Mouse (Mus musculus) forelimb bud, embryonic 11.5 days (tissue): Measurements from ENCODE around the gene Eif4a2.
A peak's percentile ranks its signal among the peaks of the same experiment; 100 is the strongest.

Source experiments
- DNase-seq: peaks from one replicate; pipeline ENCODE4 v3.0.0-alpha.2; 2012; ENCODE audit warnings: low read depth, low spot score

Gene Eif4a2

DNA sequence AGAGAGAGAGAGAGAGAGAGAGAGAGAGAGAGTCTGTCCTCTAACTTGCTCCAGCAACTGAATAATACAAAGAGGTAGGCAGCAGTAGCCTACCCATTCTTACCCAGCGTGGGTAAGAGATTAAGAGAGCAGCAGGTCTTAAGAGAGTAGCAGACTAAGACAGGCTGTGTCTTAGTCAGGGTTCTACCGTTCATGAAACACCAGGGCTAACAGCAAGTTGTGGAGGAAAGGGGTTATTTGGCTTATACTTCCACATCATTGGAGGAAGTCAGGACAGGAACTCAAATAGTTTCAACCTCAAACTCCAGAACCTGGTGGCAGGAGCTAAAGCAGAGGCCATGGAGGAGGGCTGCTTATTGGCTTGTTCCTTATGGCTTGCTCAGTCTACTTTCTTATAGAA lies 3.4 kb upstream of the Eif4a2 start:
- no peak for DNase-seq

DNA sequence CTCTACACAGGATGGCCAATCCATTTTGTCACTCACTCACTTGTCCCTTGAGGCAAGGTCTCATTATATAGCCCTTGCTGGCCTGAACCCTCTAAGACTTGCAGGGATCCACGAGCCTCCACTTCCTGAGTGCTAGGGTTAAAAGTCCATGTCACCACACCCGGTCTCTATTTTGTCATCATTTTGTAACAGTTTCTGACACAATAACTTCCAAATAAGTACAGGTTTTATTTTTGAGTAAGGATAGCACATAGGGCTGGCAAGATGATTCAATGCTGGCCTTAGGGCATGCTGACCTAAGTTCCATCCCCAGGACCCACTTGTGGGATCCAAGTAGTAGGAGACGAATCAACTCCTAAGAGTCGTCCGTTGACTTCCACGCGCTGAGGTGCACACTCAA lies 1.1 kb upstream of the Eif4a2 start:
- no peak for DNase-seq

DNA sequence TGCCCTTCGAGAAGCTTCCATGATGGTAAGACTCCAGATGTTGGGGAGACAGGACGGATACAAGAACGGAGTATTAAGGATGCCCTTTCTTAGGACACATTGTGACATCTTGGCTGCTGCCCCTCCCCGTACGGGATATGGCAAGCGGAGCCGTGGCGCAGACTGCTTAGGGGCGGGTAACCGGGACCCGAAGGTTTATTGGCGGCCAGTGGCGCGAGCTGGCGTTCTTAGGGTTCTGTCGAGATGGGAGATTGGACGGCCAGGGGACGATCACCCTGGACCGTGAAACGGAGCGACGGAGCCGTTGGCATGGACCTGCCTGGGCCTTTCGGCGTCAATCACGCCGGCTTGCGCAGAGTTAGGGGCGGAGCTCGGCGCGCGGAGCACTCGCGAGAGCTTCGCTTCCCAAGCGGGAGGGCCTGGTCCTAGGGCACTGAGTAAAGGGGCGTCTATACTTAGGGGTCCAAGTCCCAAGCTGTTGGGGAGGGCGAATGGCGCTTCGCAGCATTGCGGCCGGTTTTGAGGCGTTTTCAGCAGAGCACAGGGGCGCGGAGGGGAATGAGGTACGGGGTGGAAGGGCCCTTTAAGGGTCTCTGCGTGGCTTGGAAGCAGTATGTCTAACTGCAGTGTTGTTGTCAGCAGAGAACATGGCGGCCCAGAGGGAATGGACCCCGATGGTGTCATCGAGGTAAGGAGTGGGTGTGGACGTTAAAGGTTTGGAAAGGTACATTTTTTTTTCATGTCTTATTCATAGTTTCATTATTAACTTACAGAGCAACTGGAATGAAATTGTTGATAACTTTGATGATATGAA lies 909 bp downstream of the Eif4a2 start:
- DNase-seq, result peak; percentile 80

DNA sequence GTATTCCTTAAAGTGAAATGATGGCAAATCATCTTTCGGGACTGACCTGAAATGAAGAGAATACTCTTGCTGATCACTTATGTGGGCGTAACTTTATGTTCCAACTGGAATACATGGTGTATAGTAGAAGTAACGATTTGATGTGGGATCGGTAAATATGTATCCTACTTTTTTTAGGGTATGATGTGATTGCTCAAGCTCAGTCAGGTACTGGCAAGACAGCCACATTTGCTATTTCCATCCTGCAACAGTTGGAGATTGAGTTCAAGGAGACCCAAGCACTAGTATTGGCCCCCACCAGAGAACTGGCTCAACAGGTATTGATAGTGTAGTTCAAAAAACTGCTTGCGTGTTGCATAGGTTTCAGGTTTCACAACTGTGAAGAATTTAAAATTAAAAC lies 1.7 kb downstream of the Eif4a2 start:
- DNase-seq, result no peak

DNA sequence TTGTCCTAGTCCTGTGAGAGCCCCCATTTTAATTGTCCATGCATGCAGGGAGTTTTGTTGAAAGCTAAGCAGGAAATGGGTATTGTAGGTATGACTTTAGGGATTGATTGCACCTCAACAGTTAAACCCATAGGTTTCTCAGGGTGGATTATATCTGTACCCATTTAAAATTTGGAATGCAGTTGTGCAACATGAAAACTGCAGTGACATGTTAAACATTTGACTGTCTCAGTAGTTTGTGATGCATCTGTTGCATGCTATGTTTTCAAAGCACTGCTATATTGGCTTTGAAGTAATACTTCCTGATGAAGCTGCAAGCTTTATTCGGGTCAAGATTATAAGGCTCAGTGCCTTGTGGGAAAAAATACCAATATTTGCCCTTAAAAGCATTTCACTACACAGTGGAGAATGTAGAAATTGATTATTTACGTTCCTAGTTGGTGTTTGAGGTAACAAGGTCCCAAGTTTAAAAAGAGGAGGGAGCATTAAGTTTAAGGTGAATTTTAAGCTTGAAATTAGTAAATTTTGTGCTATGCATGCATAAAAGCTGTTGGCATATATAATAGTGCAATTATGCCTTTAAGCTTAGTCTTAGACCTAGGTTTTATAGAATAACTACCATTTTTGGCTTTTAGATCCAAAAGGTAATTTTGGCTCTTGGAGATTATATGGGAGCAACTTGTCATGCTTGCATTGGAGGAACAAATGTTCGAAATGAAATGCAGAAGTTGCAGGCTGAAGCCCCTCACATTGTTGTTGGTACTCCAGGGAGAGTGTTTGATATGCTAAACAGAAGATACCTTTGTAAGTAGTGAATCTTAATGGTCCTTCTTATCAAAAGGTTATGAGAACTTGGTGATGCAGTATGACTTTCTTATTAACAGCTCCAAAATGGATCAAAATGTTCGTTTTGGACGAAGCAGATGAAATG lies 2.4 kb downstream of the Eif4a2 start:
- DNase-seq, result no peak

DNA sequence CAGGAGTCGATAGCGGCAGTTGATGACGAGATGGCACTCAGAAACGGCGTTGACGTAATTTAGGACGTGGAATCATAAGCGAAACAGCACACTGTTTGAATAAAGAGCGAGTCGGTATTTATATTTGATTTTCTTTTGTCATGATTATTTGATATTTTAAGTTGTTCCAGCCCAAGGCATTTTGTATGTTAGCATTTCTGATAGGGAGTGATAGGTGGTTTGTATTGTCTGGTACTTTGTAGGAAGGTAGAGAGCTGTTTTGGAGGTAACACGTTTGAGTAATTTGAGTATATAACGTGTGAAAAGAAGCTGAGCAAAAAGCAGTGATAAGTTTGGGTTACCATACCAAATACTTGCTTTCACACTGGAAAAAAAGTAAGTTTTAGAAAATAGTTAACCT lies 5.1 kb downstream of the Eif4a2 start:
- no peak for DNase-seq

DNA sequence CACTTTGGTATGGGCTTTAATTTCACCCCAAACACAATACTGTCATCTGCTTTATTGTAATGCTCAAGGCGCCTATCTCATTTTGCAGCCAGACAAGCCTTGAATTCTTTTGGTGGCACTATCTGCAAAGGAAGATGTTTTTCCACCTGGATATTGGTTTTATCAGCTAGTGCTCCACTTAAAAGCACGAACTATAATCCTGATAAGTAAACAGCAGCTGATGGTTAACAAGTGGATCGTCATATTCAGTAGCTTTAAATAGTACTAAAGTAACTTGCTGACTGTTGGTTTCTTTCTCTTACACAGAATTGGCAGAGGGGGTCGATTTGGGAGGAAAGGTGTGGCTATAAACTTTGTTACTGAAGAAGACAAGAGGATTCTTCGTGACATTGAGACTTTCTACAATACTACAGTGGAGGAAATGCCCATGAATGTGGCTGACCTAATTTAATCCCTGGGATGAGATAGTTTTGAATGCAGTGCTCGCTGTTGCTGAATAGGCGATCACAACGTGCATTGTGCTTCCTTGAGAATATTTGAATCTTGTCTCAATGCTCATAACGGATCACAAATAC lies 5.7 kb downstream of the Eif4a2 start:
- no peak for DNase-seq

DNA sequence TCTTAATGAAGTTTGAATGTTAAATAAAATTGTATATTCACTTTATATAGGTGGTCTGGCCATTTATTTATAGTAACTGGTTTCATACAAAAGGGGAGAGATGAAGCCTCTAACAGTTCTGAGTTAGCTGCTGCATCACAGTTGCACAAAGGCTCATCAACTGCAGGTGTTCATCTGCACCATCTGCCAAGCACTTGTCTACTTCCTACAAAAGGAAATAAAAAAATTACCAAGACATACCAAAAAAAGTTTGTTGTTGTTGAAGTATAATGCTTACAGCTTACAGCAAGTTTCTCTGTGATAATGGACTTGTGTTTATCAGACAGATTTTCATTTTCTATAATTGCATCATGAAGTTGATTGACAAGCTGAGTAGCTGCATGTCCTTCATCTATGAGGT lies 6.7 kb downstream of the Eif4a2 start:
- no peak for DNase-seq

DNA sequence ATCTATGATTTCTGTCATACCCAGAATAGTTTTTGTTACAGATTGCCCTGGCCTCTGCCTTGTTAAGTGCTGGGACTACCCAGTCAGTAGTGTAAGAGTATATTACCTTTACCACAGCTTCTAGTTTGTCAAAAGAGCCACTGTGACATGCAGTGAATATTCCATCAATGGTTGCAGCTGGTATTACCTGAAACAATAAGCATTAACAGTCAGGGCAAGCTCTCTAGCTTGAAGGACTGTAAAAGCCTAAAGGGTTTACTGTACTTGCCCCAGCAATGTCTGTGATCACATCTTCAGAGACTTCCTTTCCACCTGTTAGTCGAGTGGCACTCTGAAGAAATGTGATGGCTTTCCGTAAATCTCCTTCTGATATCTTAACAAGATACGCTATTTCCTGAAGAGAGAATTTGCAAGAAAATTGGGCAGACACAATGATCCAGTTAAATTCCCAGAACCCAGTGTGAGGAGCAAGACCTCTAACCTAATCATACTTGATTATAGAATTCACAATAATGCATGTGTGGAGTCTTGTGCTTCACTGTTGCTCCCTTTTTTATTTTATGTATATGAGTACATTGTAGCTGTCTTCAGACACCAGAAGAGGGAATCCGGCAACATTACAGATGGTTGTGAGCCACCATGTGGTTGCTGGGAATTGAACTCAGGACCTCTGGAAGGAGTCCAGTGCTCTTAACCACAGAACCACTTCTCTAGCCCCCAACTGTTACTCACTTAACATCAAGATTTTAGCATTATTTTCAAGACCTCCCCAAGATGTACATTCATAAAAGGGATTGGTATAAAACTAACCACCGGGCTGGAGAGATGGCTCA lies 7.3 kb downstream of the Eif4a2 start:
- DNase-seq, result peak; percentile 31

DNA sequence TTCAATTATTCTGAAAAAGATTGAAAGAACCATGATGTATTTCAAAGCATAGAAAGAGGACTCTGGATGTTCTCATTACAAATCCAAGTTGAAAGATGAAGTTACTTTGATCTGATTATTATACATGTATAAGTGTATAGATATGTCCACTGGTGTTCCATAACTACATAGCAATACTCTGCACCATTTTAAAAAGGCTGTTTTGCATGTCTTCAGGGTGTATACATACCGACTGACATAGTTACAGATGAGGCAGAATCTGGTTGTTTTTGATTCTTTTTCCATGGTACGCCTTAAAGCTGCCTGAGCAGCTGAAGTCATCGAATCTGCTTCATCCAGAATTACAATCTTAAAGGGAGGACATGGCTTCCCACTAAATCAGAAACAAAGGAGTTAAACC lies 8.2 kb downstream of the Eif4a2 start:
- no peak for DNase-seq

DNA sequence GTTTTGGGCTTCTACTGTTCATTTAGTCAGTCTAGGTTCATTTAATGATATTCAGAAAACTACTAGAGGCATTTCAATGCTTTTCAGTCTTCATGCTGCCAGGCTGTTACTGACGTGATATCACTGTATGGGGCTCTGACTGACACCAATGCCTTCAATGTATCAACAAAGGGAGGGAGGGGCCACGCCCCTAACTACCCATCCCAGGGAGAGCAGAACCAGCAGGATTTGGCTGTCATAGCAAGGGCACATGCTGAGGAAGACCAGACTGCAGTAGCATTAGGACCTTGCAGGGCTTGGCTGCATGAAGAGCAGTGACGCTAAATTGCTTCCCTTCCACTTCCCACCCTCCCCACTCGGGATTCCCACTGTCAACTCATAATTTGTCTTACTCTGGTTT lies 9.9 kb downstream of the Eif4a2 start:
- DNase-seq, result no peak

DNA sequence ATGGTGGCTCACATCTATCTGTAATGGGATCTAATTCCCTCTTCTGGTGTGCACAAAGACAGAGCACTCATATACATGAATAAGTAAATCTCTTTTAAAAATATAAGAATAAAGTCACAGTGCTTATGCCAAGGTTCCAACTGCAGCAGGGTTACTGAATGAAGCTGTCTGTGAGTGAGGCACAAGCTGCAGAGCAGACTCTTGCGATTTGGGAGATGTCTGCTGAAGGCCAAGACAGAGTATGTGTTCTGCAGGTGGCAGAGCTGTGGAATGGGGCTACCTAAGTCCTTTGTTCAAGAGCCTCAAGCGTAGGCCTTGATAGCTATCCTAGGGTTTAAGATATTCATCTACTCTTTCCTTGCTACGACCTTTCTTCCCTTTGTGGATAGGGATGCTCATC lies 15.2 kb downstream of the Eif4a2 start:
- DNase-seq, result no peak

DNA sequence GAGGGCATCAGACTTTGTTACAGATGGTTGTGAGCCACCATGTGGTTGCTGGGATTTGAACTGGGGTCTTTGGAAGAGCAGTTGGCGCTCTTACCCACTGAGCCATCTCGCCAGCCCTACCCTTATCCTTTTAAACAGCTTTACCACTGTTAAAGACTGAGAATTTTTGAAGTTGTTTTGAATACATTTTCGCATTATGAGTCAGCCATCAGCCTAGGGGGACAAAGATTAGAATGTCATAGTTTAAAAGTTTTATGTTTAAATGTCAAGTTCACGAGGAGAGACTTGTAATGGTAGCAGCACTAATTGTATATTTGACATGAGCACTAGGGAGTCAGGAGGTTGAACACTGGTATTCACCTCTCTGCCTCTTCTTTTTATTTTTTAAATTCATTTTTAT lies 15.9 kb downstream of the Eif4a2 start:
- DNase-seq, result no peak

DNA sequence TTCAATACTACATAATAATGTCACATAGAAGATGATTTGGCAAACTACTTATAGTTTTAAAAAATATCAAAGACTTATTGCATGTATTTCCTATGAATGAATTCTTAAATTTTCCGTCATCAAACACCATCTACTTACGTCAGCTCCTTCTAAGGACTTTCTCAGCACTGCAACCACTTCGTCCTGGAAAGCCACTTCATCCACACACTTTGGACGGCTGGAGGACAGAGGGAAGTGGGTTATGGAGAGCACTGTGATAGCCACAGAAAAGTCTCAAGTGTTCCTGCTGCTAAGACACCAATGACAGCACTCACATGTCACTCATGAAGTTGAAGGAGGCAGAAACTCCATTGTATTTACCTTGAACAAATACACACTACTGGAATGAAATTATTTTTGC lies 17.2 kb downstream of the Eif4a2 start:
- no peak for DNase-seq

DNA sequence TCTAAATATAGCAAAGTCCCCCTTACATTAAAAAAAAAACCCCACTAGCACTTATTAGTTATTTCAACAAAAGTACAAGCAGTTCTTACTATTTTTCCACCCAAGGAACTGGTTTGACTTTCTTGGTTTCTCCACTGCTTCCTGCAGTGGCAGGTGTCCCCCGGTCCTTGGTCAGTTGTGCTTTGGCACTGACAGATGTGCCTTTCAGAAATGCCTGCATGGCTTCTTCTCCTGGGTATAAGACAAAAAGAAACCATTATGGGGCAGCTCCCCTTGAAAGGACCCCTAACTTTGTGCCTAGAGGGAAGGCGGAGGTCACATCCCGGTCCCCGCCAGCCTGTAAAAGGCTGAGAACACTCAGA lies 20.0 kb downstream of the Eif4a2 start:
- DNase-seq, result no peak

DNA sequence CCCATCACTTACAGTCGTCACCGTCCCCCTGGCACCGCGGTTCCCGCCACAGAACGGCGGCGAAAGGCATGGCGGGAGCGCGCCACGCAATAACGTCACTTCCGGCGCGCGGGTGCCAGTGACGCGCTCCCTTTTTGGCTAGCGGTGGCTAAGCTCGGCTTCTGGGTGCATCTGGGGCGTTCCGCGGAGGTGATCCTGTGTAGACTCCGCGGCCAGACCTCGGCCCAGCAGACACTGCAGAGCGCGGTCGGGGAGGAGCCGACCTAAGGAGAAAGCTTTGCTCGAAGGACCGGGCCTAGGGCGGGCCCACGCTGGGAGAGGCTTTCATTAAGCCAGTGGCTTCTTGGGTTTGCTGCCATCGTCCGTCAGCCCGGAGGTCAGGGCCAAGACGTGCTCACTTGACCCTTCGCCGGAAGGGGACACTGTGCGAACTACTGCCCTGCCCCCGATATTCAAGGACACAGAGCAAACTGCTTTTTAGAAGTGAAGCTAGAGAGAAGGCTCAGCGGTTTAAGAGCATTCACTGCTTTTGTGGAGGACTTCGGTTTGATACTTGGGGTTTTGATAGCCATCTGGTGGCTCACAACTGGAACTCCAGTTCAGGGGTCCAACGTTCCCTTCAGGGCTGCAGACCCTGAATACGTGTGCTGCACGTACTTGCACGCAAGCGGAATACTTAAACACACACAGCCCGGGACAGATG lies 20.6 kb downstream of the Eif4a2 start, which contains the start of gene Rfc4:
TSS of gene Rfc4 (minus strand) at position 65 of the 703 bp plus-strand sequence.
- peak; percentile 88 for DNase-seq

DNA sequence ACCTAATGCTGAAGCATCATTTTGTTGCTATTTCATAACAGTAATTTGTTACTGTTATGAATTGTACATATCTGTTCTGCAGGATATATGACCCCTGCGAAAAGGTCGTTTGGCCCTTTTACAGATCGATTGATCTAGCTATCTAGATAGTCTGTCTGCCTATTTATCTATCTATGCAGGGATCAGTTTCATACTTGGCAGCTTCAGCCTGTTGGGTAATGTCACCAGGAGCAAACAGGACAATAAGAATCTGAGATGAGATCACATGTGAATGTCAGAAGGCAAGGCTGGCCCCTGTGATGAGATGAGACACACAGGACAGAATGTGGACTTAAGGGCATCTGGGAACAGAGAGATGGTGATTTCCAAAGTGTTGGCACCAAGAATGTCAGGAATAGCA lies 23.1 kb downstream of the Eif4a2 start:
- DNase-seq, result no peak

DNA sequence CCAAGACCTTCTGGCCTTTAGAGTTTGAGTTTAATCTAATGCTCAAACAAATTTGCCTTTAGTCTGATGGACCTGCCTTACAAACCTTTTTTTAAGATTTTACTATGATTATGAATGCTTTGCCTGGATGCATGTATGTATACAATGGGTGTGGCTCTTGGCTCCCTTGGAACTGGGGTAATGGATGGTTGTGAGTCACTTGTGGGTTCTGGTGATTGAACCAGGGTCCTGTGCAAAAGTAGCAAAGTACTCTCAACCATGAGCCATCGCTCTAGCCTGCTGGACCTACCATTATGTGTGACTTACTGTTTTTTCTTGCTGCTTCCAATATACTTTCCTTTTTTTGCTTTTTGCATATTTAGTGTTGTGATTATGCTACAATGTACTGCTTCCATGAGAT lies 25.1 kb downstream of the Eif4a2 start:
- no peak for DNase-seq

DNA sequence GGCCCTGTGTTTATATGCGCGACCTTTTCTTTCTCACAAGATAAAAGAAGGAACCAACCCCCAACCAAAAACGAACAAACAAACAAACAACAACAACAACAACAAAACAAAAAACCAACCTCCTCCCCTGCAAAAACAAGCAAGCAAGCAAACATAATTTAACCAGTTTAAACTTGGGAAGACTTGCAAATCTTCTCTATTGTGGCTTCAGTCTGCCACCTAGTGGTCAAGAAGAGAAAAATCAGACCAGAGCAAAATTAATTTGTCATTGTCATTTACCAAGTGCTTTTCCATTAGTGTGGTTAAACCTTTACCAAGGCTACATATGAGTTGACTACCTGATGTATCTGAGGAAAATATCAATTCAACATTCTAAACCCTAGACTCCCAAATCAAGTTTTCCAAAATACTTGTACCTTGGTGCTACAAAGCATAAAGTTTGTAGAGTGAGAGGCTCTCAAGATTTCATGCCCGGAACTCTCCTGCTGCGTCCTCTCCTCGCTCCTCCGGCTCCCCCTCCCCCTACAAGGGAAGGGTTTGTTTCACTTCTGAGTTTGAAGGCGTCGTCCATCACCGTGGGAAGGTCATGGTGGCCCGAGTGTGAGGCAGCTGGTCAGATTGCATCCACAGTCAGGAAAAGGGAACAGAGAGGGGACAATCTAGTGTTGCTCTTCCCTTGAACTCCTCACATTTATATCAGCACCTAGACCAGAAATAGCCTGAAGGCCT lies 28.3 kb downstream of the Eif4a2 start:
- DNase-seq, result peak; percentile 55

DNA sequence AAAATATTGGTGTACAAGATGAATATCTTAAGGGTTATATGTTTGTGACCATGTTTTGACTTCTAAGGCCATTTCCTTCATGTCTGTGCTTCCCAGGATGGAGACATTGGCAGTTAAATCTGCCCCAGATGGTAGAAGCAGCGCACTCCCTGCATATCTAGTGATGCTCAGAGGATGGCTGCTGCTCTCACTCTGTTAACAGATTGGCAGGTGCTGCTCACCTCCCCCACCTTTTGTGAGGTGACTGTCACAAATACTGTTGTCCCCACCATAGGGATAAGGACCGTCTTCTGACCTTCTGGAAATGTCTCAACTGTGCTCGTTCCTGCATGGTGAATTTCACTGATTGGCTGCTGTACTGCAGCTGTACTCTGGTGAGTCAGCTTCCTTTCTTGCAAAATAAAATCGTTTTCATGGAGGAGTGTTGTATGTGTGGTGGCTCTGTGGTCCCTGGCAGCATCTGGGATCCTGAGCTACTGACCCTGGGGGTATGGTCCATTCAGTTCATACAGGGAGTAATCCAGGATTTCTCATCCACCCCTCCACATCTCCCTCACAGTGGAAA lies 29.2 kb downstream of the Eif4a2 start:
- no peak for DNase-seq
